Mouse (Mus musculus): ENCODE measurements around the gene Ubash3a.

Gene Ubash3a

GRCm38 (mm10) chr17:31279541-31279940 is 71.9 kb downstream of the Ubash3a start:
- in situ Hi-C loops (cut with MboI, MseI): no loop called here

GRCm38 (mm10) chr17:31280269-31280668 is 72.6 kb downstream of the Ubash3a start:
- in situ Hi-C loops (cut with MboI, MseI): no loop called here

DNA sequence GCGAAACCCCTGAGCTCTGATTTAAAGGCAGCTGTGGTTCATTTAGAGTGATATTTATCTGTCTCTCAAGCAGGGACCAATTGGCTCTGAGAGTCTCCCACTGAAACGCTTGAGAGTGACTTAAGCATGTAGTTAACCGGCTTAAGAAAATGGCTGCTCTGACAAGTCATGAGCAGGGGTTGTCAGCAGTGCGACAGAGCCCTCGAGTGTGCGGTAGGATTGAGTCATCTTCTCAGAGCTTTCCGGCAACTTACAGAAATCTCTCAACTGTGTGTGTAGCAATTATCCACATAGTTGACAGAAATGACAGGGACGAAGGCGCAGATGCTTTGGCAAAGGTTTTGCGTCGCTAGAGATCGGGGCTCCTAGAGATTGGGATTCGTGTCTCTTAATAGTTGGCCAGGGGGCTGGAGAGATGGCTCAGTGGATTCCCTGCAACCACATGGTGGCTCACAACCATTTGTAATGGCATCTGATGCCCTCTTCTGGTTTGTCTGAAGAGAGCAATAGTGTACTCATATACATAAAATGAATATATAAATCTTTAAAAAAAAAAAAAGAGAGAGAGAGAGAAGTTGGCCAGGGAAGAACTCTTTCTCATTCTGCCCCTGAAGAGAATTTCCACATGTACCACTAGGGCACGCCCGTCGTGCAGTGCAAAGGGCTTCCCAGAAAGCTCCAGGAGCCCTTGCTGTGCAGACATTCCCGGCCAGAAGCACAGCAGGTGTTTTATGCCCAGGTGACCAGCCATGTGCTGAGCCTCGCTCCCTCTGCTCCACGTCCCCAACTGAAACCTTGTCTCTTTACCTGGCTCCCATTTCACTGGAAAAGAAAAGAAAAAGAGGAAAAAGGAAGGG is 74.4 kb downstream of the Ubash3a start:
- in situ Hi-C loops (cut with MboI, MseI): no loop called here

DNA sequence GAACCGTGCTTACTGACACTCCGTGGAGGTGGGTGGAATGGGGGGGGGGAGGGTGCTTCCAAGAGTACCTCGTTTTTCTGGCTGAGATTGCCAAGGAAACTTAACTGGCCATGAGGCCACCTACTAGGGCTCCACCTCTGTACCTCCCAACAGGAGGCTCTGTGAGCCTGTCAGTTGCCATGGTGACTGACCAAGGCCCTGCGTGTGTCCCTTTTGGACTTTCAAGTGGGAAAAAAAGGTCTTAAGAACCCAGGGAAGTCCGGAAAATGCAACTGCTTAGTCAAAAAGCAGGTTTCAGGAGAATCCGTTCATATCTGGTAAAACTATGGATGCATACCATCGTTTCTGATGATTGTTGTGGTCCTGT is 75.0 kb downstream of the Ubash3a start:
- in situ Hi-C loops (cut with MboI, MseI): no loop called here

DNA sequence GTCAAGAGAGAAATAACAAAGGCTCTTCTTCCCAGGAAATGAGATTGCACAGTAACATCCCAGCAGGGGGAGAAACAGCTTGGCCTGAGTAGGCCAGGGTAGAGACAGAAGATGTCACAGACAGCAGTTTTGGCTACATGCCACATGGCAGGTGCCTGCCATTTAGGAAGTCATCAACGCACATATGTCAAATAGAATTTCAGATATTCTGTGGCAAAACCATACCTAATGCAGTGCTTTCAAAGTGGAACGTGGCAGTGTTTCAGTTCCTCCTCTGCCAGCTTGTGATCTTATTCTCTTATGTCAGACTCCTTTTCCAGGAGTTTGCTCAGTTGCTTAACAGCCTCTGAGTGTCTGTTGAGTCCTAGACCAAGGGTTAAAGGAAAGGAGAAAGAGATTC is 78.2 kb downstream of the Ubash3a start:
- in situ Hi-C loops (cut with MboI, MseI): no loop called here

DNA sequence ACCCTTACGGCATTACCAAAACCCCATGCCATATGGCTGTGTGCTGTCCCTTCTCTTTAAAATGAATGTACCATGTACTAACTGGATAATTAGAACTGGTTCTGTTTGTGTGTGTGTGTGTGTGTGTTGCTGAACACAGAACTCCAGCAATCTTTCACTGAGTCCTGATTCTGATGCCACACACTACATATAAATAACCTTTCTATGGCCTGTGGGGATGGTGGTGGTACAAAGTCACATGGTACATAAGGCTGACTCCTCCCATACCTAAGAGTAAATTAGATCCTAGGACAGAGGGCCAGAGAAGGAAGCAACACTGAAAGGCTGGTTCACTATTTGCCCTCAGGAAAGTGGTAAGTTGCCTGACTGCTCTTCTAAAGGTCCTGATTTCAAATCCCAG is 78.8 kb downstream of the Ubash3a start, which contains the start of gene Slc37a1:
Gene Slc37a1, plus strand, starts transcription at position 301 of the 400 bp plus-strand sequence.
- in situ Hi-C loops (cut with MboI, MseI): no loop called here

DNA sequence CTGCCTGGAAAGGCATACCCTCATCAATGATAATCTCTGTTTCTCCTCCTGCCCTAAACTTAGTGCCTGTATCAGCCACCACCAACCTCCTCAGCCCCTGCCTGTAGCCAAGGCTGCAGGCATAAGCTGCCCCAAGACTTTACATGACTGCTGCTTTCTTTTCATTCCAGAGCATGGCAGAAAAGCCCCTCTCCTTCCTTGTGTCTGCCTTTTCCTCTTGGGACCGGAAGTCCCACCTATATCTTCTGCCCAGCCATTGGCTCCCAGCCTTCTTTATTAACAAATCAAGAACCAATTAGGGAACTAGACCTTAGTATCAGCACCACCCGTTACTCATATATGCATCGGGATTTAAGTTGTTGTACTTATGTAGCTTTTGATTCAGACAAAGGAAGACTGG is 79.5 kb downstream of the Ubash3a start:
- in situ Hi-C loops (cut with MboI, MseI): no loop called here

DNA sequence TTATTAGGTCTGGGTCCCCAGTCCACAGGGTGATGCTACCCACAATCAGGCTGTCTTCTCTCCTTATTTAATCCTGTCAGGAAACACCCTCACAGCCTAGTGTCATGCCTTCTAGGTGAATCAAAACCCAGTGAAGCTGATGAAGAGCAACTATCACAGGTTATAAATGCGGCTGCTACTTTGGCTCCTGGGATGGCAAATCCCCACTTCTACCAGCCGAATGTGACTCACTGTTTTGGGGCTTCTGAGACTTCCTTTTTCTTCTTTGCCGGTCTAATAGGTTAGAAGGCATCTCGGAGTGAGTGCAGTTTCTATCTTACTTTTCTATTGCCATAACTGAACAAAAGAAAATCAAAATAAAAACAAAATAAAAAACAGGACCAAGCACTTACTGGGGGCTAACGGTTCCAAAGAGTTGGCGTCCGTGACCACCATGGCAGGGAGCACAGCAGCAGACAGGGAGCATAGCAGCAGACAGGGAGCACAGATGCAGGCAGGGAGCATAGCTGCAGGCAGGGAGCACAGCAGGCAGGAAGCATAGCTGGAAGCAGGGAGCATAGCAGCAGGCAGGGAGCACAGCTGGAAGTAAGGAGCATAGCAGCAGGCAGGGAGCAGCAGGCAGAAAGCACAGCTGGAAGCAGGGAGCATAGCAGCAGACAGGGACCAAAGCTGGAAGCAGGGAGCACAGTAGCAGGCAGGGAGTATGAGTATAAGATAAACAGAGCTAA is 81.5 kb downstream of the Ubash3a start:
- in situ Hi-C loops (cut with MboI, MseI): no loop called here

GRCm38 (mm10) chr17:31290311-31290710 is 82.6 kb downstream of the Ubash3a start:
- in situ Hi-C loops (cut with MboI, MseI): no loop called here

DNA sequence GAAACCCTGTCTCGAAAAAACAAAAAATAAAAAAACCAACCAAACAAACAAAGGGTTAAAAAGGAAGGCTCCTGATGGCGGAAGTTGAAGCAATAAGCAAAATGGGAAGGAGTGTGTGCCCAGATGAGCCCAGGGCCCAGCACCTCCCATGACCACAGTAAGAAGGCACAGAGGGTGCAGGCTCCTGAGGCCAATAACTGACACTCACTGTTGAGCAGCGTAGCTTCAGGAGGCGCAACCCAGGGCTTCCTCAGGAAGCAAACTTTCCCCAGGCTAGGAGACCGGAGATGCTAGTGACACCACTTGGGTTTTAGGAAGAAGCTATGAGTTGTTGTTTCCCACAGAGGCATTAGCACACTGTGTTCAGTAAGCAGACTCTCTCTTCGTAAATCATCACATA is 83.2 kb downstream of the Ubash3a start:
- in situ Hi-C loops (cut with MboI, MseI): no loop called here

DNA sequence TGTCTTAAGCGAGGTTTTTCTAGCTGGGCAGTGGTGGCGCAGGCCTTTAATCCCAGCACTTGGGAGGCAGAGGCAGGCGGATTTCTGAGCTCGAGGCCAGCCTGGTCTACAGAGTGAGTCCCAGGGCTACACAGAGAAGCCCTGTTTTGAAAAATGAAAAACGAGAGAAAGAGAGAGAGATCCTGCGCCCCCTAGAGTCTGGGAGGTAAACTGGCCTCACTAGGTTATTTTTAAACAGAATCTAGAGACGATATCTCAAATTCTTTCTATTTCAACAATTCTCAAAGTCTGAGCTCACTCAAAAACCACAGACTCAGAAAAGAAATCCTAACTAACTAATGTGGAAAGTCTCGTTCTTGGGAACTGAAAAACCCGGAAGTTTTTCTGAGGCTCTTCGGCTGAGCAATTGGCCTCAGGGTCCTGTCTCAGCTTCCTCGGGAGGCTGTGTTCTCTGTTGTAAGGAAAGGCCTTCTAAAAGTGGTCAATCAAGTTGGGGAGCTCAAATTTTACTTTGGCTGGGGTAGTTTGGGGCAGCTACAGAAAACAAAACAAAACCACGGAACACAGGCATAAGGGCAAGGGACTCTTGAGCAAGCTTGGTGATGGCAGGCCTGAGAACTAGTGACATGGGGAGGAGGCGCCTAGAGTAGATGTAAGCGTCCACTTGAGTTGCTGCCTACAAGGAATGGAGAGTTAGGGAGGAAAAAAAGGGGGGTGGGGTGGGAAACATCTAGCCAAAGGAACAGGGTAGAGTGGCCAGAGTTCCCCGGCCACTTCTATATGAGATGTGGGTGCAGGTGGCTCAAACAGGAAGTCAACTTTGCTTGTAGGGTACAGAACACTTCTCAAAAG is 86.9 kb downstream of the Ubash3a start:
- in situ Hi-C loops (cut with MboI, MseI): no loop called here

- in situ Hi-C loops (cut with MboI, MseI): no loop called here
Observed at GRCm38 (mm10) chr17:31295215-31295891, 87.7 kb downstream of the Ubash3a start.

GRCm38 (mm10) chr17:31295892-31296781 is 88.5 kb downstream of the Ubash3a start:
- in situ Hi-C loops (cut with MboI, MseI): no loop called here
